Mouse (Mus musculus): ENCODE measurements around the gene Abhd12.
"Not testable (repeated sequence)": the region's sequence is repeated elsewhere in the genome, so short reads cannot be mapped to it uniquely, and the experiment has no call there.

The Abhd12 gene

DNA sequence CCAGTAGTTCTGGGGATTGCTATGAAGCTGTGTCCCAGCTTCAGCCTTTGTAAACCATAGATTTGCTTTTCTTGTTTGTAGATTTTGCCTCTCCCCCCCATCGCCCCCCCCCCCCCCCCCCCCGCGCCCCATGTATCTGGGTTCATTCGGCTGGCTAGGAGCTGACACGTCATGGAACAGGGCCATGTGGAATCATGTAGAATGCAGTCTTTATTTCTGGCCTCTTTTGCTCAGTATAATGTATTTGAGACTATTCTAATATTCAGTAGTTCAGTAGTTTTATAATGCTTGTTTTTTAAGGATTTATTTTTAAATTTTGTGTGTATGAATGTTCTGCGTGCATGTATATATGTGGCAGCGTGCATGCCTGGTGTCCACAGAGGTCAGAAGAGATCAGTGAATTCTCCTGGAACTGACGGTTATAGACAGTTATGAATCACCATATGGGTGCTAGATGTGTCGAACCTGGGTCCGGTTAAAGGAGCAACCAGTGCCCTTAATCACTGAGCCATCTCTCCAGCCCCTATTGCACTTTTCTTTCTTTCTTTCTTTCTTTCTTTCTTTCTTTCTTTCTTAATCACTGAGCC lies 5.8 kb upstream of the Abhd12 start:
- no peak for DNase-seq (ENCODE audit: extremely low spot score, low spot score)

- peak; percentile 95 for DNase-seq (ENCODE audit: extremely low spot score, low spot score)
Measured at GRCm38 (mm10) chr2:150909429-150910039, 5.0 kb upstream of the Abhd12 start.

DNA sequence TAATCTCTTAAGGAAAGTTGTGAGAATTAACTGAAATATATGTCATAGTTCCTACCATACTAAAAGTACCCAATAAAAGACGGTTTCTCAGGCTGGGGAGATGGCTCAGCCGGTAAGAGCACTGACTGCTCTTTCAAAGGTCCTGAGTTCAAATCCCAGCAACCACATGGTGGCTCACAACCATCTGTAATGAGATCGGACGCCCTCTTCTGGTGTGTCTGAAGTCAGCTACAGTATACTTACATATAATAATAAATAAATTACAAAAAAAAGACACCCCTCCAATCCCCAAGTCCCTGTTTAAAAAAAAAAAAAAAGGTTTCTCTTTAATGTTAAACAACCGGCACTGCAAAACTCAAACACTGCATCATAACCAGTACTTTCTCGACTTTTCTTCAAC lies 4.3 kb upstream of the Abhd12 start:
- not testable (repeated sequence) for DNase-seq (ENCODE audit: extremely low spot score, low spot score)

GRCm38 (mm10) chr2:150904936-150905450 lies 452 bp upstream of the Abhd12 start, which contains the start of gene Gins1:
Gins1 (plus strand) TSS chr2:150905400.
- no peak for DNase-seq (ENCODE audit: extremely low spot score, low spot score)

DNA sequence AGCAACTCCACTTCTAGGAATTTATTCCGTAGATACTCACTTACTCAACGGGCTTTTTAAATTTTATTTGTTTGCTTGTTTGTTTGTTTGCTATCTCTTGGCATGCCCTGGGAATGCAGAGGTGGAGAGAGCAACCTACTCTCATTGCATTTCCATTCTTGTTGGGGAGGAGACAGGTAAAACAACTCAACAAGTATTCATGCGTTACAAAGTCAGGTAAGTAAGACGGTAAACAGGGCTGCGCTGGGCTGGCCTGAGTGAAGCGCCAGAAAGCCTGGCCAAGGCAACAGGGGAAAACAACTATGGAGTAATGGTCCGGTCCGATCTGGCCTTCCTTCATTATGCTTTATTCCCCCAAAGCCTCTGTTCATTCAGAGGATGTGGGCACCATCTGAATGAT lies 2.2 kb downstream of the Abhd12 start:
- DNase-seq (ENCODE audit: extremely low spot score, low spot score) = no peak

DNA sequence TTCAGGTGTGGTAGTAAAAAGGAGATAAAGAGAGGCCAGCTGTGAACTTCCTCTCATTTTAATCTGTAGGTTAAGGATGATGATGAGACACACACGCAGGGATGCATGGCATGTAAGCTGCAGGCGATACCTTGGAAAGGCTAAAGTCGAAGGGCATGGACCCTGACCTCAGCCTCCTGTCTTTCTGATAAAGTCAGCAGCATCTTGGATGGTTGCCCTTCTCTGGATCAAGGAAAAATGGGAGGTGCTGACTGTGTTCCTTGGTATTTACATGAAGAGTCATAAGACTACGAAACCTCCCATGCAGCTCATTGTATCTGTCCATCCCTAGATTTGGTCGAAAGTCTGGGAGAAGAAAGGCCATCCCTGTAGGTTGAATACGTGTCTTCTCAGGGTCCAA lies 4.2 kb downstream of the Abhd12 start:
- no peak for DNase-seq (ENCODE audit: extremely low spot score, low spot score)

DNA sequence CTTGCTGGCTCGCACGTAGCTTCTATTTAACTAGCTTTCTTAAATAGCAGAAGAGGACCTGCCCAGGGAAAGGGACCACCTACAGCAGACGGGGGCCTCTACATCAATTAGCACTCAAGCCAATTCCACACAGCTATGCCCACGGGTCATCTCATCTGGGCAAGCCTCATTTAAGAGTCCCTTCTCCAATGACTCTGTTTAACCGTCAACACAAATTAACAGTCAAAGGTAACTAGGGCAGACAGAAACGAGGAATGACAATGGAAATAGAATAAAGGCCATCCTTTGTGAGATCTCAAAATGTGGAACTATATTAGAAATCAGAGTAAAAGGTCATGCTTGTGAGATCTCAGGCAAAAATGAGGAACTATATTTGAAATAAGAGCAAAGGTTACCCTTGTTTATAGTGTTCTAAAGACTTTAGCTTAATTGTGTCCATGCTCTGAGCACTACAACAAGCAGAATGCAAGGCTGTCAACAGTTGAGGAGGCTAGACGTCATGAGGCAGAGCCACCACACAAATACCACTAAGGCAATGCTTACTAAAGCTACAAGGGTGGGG lies 8.8 kb downstream of the Abhd12 start:
- DNase-seq (ENCODE audit: extremely low spot score, low spot score) = no peak

DNA sequence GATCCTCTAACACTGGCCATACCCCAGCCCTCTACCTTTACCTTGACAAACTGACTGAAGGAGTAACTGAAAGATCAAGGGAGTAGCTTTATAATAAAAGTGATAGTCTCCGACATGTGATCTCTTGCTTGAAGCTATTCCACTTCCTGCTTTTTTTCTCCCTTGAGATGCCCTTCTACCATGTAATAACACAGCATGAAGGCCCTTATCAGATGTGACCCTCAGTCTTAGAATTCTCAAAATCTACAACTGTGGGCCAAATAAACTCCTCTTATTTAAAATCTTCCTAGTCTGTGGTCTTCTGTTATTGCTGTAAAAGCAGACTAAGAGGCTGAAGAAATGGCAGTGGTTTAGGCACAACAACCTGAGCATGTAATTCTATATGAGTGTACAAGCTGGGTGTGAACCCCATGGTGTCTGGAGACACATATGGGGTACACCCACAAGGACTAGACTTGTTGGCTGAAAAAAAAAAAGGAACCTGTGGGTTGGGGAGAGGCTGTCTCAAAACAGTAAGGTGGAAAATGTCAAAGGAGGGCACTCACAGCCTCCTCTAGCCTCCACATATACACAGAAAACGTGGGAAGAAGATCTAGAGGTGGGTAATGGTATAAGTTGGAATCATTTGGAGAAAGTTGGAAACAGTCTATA lies 9.8 kb downstream of the Abhd12 start:
- no peak for DNase-seq (ENCODE audit: extremely low spot score, low spot score)

DNA sequence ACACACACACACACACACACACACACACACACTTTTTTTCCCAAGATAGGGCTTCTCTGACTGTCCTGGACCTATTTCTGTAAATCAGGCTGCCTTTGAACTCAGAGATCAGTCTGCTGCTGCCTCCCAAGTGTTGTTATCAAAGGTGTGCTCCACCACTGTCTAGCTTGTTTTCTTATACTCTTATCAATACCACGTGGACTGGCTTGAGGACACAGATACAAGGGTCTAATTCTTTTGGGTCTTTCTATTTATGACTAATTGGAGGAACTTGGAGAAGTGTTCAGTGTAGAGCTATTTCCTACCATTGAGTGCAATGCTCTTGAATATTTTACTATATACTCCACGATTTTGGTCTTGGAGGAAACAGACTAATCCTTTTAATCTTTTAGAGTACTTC lies 17.2 kb downstream of the Abhd12 start:
- no peak for DNase-seq (ENCODE audit: extremely low spot score, low spot score)

- DNase-seq (ENCODE audit: extremely low spot score, low spot score) = peak; percentile 4
Measured at GRCm38 (mm10) chr2:150886315-150886714, 18.2 kb downstream of the Abhd12 start.

- peak; percentile 3 for DNase-seq (ENCODE audit: extremely low spot score, low spot score)
Measured at GRCm38 (mm10) chr2:150885814-150886213, 18.7 kb downstream of the Abhd12 start.

DNA sequence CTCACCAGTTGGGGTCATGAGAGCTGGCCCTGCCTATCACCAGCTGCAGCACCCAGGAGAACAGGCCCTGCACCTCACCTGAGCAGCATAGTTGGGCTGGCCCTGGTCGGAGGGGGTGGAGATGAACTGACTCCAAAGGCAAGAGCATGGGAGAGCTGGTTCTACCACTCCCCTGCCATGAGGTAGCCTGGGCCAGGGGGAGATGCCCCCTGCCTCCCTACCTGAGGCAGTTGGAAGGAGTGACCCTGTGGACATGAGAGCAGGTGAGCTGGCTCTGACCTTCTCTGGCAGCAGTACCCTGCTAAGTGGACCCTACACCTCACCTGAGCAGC lies 19.8 kb downstream of the Abhd12 start:
- DNase-seq (ENCODE audit: extremely low spot score, low spot score) = peak; percentile 9

DNA sequence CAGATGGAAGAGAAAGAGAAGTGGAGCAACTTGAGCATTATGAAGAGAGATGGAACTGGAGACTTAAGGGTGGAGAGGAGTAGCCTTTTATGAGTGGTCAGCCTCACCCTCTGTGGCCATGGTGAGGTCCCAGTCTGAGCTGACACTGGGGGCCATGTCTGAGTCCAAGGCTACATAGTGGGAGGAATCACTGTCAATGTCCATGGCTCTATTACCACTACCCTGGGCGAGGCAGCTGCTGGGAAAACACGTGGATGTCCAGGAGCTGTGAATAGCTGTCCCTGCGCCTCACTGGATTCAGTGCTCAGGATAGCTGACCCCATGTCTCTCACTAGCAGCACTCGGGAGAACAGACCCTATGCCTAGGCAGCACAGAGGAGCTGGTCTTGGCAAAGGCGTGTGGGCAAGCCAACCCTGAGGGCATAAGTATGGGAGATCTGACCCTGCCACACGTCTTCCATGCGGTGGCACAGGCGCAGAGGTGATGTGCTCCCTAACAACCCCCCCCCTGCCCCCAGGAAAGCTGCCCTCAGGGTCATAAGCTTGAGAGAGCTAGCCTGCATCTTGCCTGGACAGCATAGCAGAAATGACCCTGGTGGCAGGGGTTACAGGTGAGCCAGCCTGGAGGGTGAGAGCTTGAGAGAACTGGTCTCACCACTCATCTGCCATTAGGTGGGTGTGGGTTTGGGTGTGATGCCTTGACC lies 20.3 kb downstream of the Abhd12 start:
- DNase-seq (ENCODE audit: extremely low spot score, low spot score) = peak; percentile 11

- no peak for DNase-seq (ENCODE audit: extremely low spot score, low spot score)
Measured at GRCm38 (mm10) chr2:150877561-150877960, 27.0 kb downstream of the Abhd12 start.

GRCm38 (mm10) chr2:150875226-150875625 lies 29.3 kb downstream of the Abhd12 start:
- no peak for DNase-seq (ENCODE audit: extremely low spot score, low spot score)

DNA sequence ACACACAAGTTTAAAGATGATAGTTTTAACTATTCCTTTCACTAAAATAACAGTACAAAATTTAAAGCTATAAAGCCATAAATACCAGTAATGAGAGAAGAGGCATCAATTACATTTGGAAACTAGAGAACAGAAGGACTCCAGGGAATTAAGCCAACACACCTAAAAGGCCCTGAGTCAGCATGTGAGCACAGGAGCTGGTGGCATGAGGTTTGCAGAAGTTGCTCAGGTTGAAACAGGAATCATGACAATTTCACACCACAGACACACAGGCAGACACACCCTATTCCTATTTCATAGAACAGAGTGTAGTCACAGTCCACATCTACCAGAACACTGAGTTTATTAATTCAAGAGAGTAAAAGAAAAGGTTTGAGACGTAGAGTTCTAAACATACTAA lies 30.0 kb downstream of the Abhd12 start:
- no peak for DNase-seq (ENCODE audit: extremely low spot score, low spot score)

GRCm38 (mm10) chr2:150869446-150869845 lies 35.1 kb downstream of the Abhd12 start:
- DNase-seq (ENCODE audit: extremely low spot score, low spot score) = no peak

DNA sequence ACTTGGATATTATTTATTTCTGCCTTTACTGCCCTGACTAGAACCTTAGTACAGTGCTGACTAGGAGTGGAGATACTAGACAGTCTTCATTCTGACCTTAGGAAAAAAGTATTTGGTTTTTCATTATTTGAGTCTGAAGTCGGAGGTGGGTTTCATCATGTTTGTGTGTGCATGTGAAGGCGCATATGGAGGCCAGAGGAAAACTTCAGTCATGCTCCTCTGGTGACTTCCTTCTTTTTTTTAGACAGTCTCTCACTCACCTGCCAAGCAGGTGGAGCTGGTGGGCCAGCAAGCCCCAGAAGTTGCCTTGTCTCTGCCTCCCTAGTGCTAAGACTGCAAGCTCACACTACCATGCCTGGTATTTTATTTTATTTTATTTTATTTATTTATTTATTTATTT lies 37.5 kb downstream of the Abhd12 start:
- no peak for DNase-seq (ENCODE audit: extremely low spot score, low spot score)

- DNase-seq (ENCODE audit: extremely low spot score, low spot score) = no peak
Measured at GRCm38 (mm10) chr2:150861128-150861527, 43.4 kb downstream of the Abhd12 start.

DNA sequence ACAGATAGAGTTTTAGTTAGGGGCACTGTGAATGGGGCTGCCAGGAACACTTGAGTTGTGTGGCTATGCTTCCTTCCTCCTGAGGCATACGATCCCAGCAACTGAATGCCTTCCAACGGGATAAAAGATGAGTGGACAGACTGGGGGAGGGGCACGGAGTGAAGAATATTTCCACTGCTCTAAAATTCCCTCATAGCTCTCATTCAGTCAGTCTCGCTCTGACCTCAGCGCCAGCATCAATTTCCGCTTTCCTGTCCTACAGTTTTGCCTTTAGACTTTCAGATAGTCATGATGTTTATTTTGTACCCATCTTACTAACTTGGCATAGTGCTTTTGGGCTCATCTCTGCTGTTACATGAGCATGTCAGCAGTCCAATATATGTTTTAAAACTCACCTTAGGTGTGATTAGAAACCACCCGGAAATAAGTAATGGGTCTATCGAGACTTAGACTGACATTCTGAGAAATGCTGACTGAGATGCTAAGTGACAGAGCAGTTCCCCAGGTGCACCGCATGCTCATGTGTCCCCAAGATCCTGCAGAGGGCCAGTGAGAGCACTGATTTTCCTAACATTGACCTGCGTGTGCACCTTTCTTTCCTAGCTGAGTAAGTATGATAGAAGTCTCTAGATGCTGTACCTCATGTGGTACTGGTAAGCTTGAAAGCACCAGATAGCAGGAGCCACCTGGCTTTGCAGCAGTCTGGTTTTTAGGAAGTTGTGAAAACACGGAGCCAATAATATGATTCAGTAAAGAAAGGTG lies 44.7 kb downstream of the Abhd12 start:
- DNase-seq (ENCODE audit: extremely low spot score, low spot score) = no peak
